Mouse (Mus musculus) thymus, adult 2 months (tissue): ENCODE results near the gene Mettl23.

Experiments
- CTCF ChIP-seq: fragments of 200-500 bp; IDR thresholded peaks from 2 replicates; pipeline ENCODE4 v1.5.1; 2012; ENCODE audit warnings: mild to moderate bottlenecking, control low read depth, low read length, moderate library complexity, borderline replicate concordance; ENCODE audit not compliant: control insufficient read depth, poor library complexity, insufficient read depth; ENCODE audit errors: extremely low read depth
- POLR2A ChIP-seq: fragments of 200-500 bp; IDR thresholded peaks from 2 replicates; pipeline ENCODE4 v1.6.1; 2012; ENCODE audit warnings: mild to moderate bottlenecking, low read length, control low read depth, moderate library complexity; ENCODE audit not compliant: control insufficient read depth, poor library complexity, insufficient read depth; ENCODE audit errors: extremely low read depth

- TF ChIP-seq CTCF (no peak), POLR2A (no peak)
Observed at GRCm38 (mm10) chr11:116817567-116817966, 25.5 kb upstream of the Mettl23 start.
